Mouse (Mus musculus) brain, embryonic 14.5 days (tissue): ENCODE measurements around the gene Megf11.

Experiments used
- CTCF ChIP-seq: fragments of 200-500 bp; IDR thresholded peaks from 2 replicates; pipeline ENCODE4 v1.5.1; 2012; ENCODE audit warnings: inconsistent platforms, mild to moderate bottlenecking, moderate library complexity, borderline replicate concordance; ENCODE audit not compliant: insufficient read depth, insufficient read length; ENCODE audit errors: extremely low read depth
- POLR2A ChIP-seq: fragments of 200-500 bp; IDR thresholded peaks from 2 replicates; pipeline ENCODE4 v1.6.1; 2012; ENCODE audit warnings: mild to moderate bottlenecking, inconsistent platforms, borderline replicate concordance; ENCODE audit not compliant: poor library complexity, insufficient read depth, insufficient read length, severe bottlenecking; ENCODE audit errors: extremely low read depth

GRCm38 (mm10) chr9:64739001-64739400, 353.6 kb downstream of the Megf11 start:
- TF ChIP-seq CTCF = no peak
- TF ChIP-seq POLR2A = no peak
